ENCODE assay signal across 10 mouse cellular contexts in genomic region chr1:155086416-155086815, GRCm38 (mm10). TPM values are rescaled to one million over a fixed set of nuclear protein-coding genes. Genes with fewer than 3 reads are reported as not detected.
DNase-seq lines count a peak whose midpoint lies in the region; ATAC-seq lines count a peak whose summit lies in the region.
"Had no signal": no experiment of that assay in that cellular context is flagged by ENCODE, and none has a peak within 500 bp of the region (broad histone marks: within the 10 kb centered on the region; RNA-seq: fewer than 3 reads in every experiment).

No protein-coding gene starts in this region.

- no peak overlapping the region for H3K4me3 ChIP-seq in embryonic facial prominence, embryonic 13.5 days
- no peak overlapping the region for H3K4me3 ChIP-seq in neural tube, embryonic 15.5 days (replicated peaks)
- H3K4me3 ChIP-seq: liver, embryonic 13.5 days had no signal

- peak overlapping the region; percentile 68 for H3K27ac ChIP-seq in embryonic facial prominence, embryonic 13.5 days
- peak overlapping the region; percentile 45 for H3K27ac ChIP-seq in neural tube, embryonic 15.5 days (replicated peaks)
- H3K27ac ChIP-seq: liver, embryonic 13.5 days had no signal

- H3K4me2 ChIP-seq in embryonic facial prominence, embryonic 13.5 days = no peak overlapping the region
- no peak overlapping the region for H3K4me2 ChIP-seq in neural tube, embryonic 15.5 days
- H3K4me2 ChIP-seq: liver, embryonic 13.5 days had no signal

- 0 out of 2 replicates have a peak overlapping the region, but pooled peaks have one; percentile 4 for H3K9ac ChIP-seq in embryonic facial prominence, embryonic 13.5 days
- no peak overlapping the region for H3K9ac ChIP-seq in neural tube, embryonic 15.5 days (replicated peaks)
- H3K9ac ChIP-seq: liver, embryonic 13.5 days had no signal

- no peak for ATAC-seq in embryonic facial prominence, embryonic 13.5 days (ENCODE audit: insufficient number of reproducible peaks, insufficient read depth, low FRiP score, low TSS enrichment, low read depth)
- ATAC-seq in neural tube, embryonic 15.5 days (ENCODE audit: low FRiP score) = no peak

- peak; percentile 61 for DNase-seq in kidney, adult 11 months
- no peak for DNase-seq in kidney, adult 18-20 months
- DNase-seq in kidney, adult 8-10 months = peak; percentile 42 to 65
- DNase-seq in frontal cortex, postnatal 36 days (ENCODE audit: low spot score in 2 of 2) = no peak
- DNase-seq in adrenal gland, adult 8-10 months = no peak
- DNase-seq in cerebellum, adult 18-20 months = no peak
- DNase-seq: liver, embryonic 13.5 days had no signal

- H3K9me3 ChIP-seq in embryonic facial prominence, embryonic 13.5 days = no peaks in the 10 kb centered on the region
- no peaks in the 10 kb centered on the region for H3K9me3 ChIP-seq in neural tube, embryonic 15.5 days (replicated peaks)
- H3K9me3 ChIP-seq: G1E; liver, embryonic 13.5 days had no signal

- peaks cover 79% of the 10 kb centered on the region for H3K4me1 ChIP-seq in embryonic facial prominence, embryonic 13.5 days
- peaks cover 55% of the 10 kb centered on the region for H3K4me1 ChIP-seq in neural tube, embryonic 15.5 days

- no peaks in the 10 kb centered on the region for H3K27me3 ChIP-seq in embryonic facial prominence, embryonic 13.5 days
- H3K27me3 ChIP-seq in neural tube, embryonic 15.5 days (replicated peaks) = no peaks in the 10 kb centered on the region

- 13% methylated on average over 7 of the region's 7 CpGs for WGBS in embryonic facial prominence, embryonic 13.5 days
- 15% methylated on average over 7 of the region's 7 CpGs for WGBS in neural tube, embryonic 15.5 days

- H3K36me3 ChIP-seq in embryonic facial prominence, embryonic 13.5 days = no peaks in the 10 kb centered on the region
- H3K36me3 ChIP-seq in neural tube, embryonic 15.5 days = no peaks in the 10 kb centered on the region
- H3K36me3 ChIP-seq: G1E; liver, embryonic 13.5 days had no signal

RNA-seq across cellular contexts. Expression of gene Ier5, which starts 13.0 kb away (rescaled TPM):
- polyA plus RNA-seq in embryonic facial prominence, embryonic 13.5 days (2015; fragmentation: Nextera tagmentation; extraction: Ambion mirVana) = 7.5 and 9.2 TPM in 2 replicates
- polyA plus RNA-seq in neural tube, embryonic 15.5 days (2015; fragmentation: Nextera tagmentation; extraction: Ambion mirVana) = 3.9 and 4.8 TPM in 2 replicates
- 10 to 100 TPM in 3 of 4 experiments, 1 to 10 TPM in 1; 7.8 to 11.9 (median 11.2) TPM for total RNA-seq in adrenal gland, adult 8-10 months (2022)

Comparison
In these comparisons a context has a peak if more than half of its experiments do, and no peak if none do; other contexts are left out.
1. DNase-seq: peak in kidney, adult 11 months (single experiment) and kidney, adult 8-10 months (2 of 2); none in kidney, adult 18-20 months (single experiment), frontal cortex, postnatal 36 days (0 of 2), adrenal gland, adult 8-10 months (single experiment) and cerebellum, adult 18-20 months (0 of 2).